Mouse (Mus musculus) heart, adult 2 months (tissue): Measurements from ENCODE around the gene Flnb. TPM values are rescaled to one million over a fixed set of nuclear protein-coding genes. Genes with fewer than 3 reads are reported as not detected.
A peak's percentile ranks its signal among the peaks of the same experiment; 100 is the strongest.

Source experiments
- DNase-seq, 2 experiments: peaks; one replicate each; pipeline ENCODE4 v3.0.0; 2021
- H3K27ac ChIP-seq: fragments of 200-600 bp; 2 replicates; pipeline ENCODE4 v1.8.1; 2022
- H3K27me3 ChIP-seq: fragments of 200-500 bp; 2 replicates; pipeline ENCODE4 v1.6.1; 2012; ENCODE audit warnings: mild to moderate bottlenecking, low read length, inconsistent platforms, mixed read lengths; ENCODE audit not compliant: control insufficient read depth, insufficient read depth
- H3K36me3 ChIP-seq: fragments of 200-500 bp; 2 replicates; pipeline ENCODE4 v1.6.1; 2012; ENCODE audit warnings: low read length, inconsistent platforms; ENCODE audit not compliant: control insufficient read depth, insufficient read depth
- H3K4me1 ChIP-seq: fragments of 200-500 bp; 2 replicates; pipeline ENCODE4 v1.6.1; 2011; ENCODE audit warnings: low read length; ENCODE audit not compliant: control insufficient read depth, insufficient read depth
- H3K4me3 ChIP-seq: fragments of 200-600 bp; 2 replicates; pipeline ENCODE4 v1.8.1; 2022
- H3K79me2 ChIP-seq: fragments of 200-500 bp; replicated peaks from 2 replicates; pipeline ENCODE4 v1.6.1; 2012; ENCODE audit warnings: mild to moderate bottlenecking, inconsistent platforms, low read length, moderate library complexity, mixed read lengths; ENCODE audit not compliant: control insufficient read depth, insufficient read depth
- H3K9ac ChIP-seq: fragments of 200-500 bp; 2 replicates; pipeline ENCODE4 v1.6.1; 2012; ENCODE audit warnings: low read depth, mild to moderate bottlenecking, control low read depth, inconsistent platforms, low read length, mixed read lengths
- CTCF ChIP-seq: fragments of 200-600 bp; IDR thresholded peaks from 2 replicates; pipeline ENCODE4 v1.8.1; 2022; ENCODE audit warnings: antibody characterized with exemption, mild to moderate bottlenecking, moderate library complexity
- EP300 ChIP-seq: fragments of 200-500 bp; IDR thresholded peaks from 2 replicates; pipeline ENCODE4 v1.6.1; 2011; ENCODE audit warnings: low read depth, low read length, control low read depth; ENCODE audit not compliant: insufficient read depth
- POLR2A ChIP-seq: fragments of 200-500 bp; IDR thresholded peaks from 2 replicates; pipeline ENCODE4 v1.6.1; 2011; ENCODE audit warnings: mild to moderate bottlenecking, low read depth, low read length, control low read depth; ENCODE audit not compliant: insufficient read depth
- WGBS: fragments of 180-500 bp; shearing (Covaris S2); methylation state at CpG from one replicate; pipeline ENCODE4 v1.1.7; 2018; 5-methylcytosine and 5-hydroxymethylcytosine counted together
- intact Hi-C: fragments of 180-260 bp; cut with DNase I; formaldehyde crosslinking; loops from one replicate; pipeline ENCODE4 v1.15.1; 2025
- polyA plus RNA-seq: library from polyadenylated mRNA; depleted of rRNA; stranded (reverse); fragments of >200 nt; gene quantifications from 2 replicates; pipeline ENCODE4 v1.2.3, GENCODE M21; 2012
- total RNA-seq, 2 experiments: library from RNA; stranded (reverse); gene quantifications; 2 replicates each; pipeline ENCODE4 v1.2.3; 2021

Flnb gene
- total and polyA plus RNA-seq, 3 experiments, result 9.6 to 22.7 (median 17.0) TPM

GRCm38 (mm10) chr14:7896126-7896525 is 78.4 kb downstream of the Flnb start:
- Histone ChIP-seq H3K9ac (no peak overlapping the region), H3K4me3 (no peak overlapping the region), H3K27ac (no peak overlapping the region), H3K4me1 (no peaks in the 10 kb centered on the region; the same call in none of the 2 replicates), H3K27me3 (no peaks in the 10 kb centered on the region), H3K79me2 (no peaks in the 10 kb centered on the region), H3K36me3 (no peaks in the 10 kb centered on the region)
- intact Hi-C loops, result no loop called here
- TF ChIP-seq EP300 (no peak), CTCF (no peak), POLR2A (no peak)
- DNase-seq, result no peak
- 94% methylated on average over 9 of the region's 9 CpGs for WGBS

GRCm38 (mm10) chr14:7896699-7897098 is 78.9 kb downstream of the Flnb start:
- intact Hi-C loops, result no loop called here
- no peak for TF ChIP-seq EP300
- WGBS, result 93% methylated on average over 1 of the region's 1 CpGs
- no peak for DNase-seq
- Histone ChIP-seq H3K4me3 (no peak overlapping the region), H3K27me3 (no peaks in the 10 kb centered on the region), H3K4me1 (no peaks in the 10 kb centered on the region; the same call in none of the 2 replicates), H3K9ac (no peak overlapping the region), H3K79me2 (no peaks in the 10 kb centered on the region), H3K27ac (no peak overlapping the region), H3K36me3 (no peaks in the 10 kb centered on the region)

- no peak overlapping the region for H3K27ac ChIP-seq
- H3K79me2 ChIP-seq, result no peaks in the 10 kb centered on the region
- no peaks in the 10 kb centered on the region for H3K27me3 ChIP-seq
- no peak overlapping the region for H3K4me3 ChIP-seq
- H3K9ac ChIP-seq, result no peak overlapping the region
- no peak for DNase-seq
- no peaks in the 10 kb centered on the region; the same call in none of the 2 replicates for H3K4me1 ChIP-seq
- 36% methylated on average over 3 of the region's 3 CpGs for WGBS
- no peak for TF ChIP-seq CTCF
- H3K36me3 ChIP-seq, result no peaks in the 10 kb centered on the region
- intact Hi-C loops, result no loop called here
These were observed 82.2 kb downstream of the Flnb start for GRCm38 (mm10) chr14:7899986-7900385.

- Histone ChIP-seq H3K4me3 (no peak overlapping the region), H3K4me1 (no peaks in the 10 kb centered on the region; the same call in none of the 2 replicates), H3K27me3 (no peaks in the 10 kb centered on the region), H3K36me3 (no peaks in the 10 kb centered on the region), H3K9ac (no peak overlapping the region), H3K27ac (no peak overlapping the region), H3K79me2 (no peaks in the 10 kb centered on the region)
- WGBS, result 33% methylated on average over 11 of the region's 11 CpGs
- TF ChIP-seq POLR2A (no peak), CTCF (no peak), EP300 (no peak)
- intact Hi-C loops, result no loop called here
- peak; percentile 40 to 43 for DNase-seq
These were observed 82.8 kb downstream of the Flnb start for GRCm38 (mm10) chr14:7900481-7901049.

GRCm38 (mm10) chr14:7901484-7902240 is 83.9 kb downstream of the Flnb start:
- Histone ChIP-seq H3K9ac (no peak overlapping the region), H3K27me3 (no peaks in the 10 kb centered on the region), H3K79me2 (no peaks in the 10 kb centered on the region), H3K4me1 (no peaks in the 10 kb centered on the region; the same call in none of the 2 replicates), H3K36me3 (no peaks in the 10 kb centered on the region), H3K4me3 (no peak overlapping the region), H3K27ac (no peak overlapping the region)
- intact Hi-C loops, result no loop called here
- 87% methylated on average over 12 of the region's 12 CpGs for WGBS
- no peak for DNase-seq
- no peak for TF ChIP-seq POLR2A
- TF ChIP-seq CTCF, result no peak
- TF ChIP-seq EP300, result no peak

- TF ChIP-seq POLR2A (no peak), EP300 (no peak), CTCF (no peak)
- WGBS, result 89% methylated on average over 11 of the region's 11 CpGs
These were observed 89.3 kb downstream of the Flnb start for GRCm38 (mm10) chr14:7907058-7907457.

More at GRCm38 (mm10) chr14:7907058-7907457, 89.3 kb downstream of the Flnb start:
- no peak for DNase-seq
- intact Hi-C loops, result no loop called here
- Histone ChIP-seq H3K4me3 (no peak overlapping the region), H3K79me2 (no peaks in the 10 kb centered on the region), H3K4me1 (no peaks in the 10 kb centered on the region; the same call in 1 of the 2 replicates), H3K9ac (no peak overlapping the region), H3K27ac (no peak overlapping the region), H3K36me3 (no peaks in the 10 kb centered on the region), H3K27me3 (no peaks in the 10 kb centered on the region)
